ENCODE assay signal across 19 mouse cellular contexts in genomic region chr3:51002662-51003061, GRCm38 (mm10).
DNase-seq lines count a peak whose midpoint lies in the region; ATAC-seq lines count a peak whose summit lies in the region.
"Had no signal": no experiment of that assay in that cellular context is flagged by ENCODE, and none has a peak within 500 bp of the region (broad histone marks: within the 10 kb centered on the region; RNA-seq: fewer than 3 reads in every experiment).

No protein-coding gene starts in this region.

- H3K36me3 ChIP-seq in limb, embryonic 12.5 days: no peaks in the 10 kb centered on the region
- no peaks in the 10 kb centered on the region for H3K36me3 ChIP-seq in limb, embryonic 10.5 days
- no peaks in the 10 kb centered on the region for H3K36me3 ChIP-seq in hindbrain, embryonic 11.5 days (ENCODE audit: control insufficient read depth, insufficient read depth, low read length)
- no peaks in the 10 kb centered on the region for H3K36me3 ChIP-seq in midbrain, embryonic 14.5 days (ENCODE audit: control insufficient read depth, insufficient read depth, low read length)
- H3K36me3 ChIP-seq: neural tube, embryonic 12.5 days had no signal

- H3K27ac ChIP-seq in limb, embryonic 12.5 days: peak overlapping the region; percentile 50; the same call in 1 of the 2 replicates
- H3K27ac ChIP-seq in limb, embryonic 10.5 days: no peak overlapping the region
- H3K27ac ChIP-seq in hindbrain, embryonic 11.5 days (ENCODE audit: low read depth, low read length): no peak overlapping the region
- no peak overlapping the region for H3K27ac ChIP-seq in midbrain, embryonic 14.5 days (replicated peaks; ENCODE audit: low read depth, low read length)
- H3K27ac ChIP-seq: macrophage; neural tube, embryonic 12.5 days had no signal

- peak; percentile 35 for DNase-seq in embryo, embryonic 10.5 days (ENCODE audit: low spot score)
- no peak for DNase-seq in embryo, embryonic 9.5 days (ENCODE audit: extremely low spot score)
- no peak for DNase-seq in limb, embryonic 10.5 days (ENCODE audit: low spot score)
- peak; percentile 21 for DNase-seq in hindbrain, embryonic 11.5 days (ENCODE audit: low spot score)
- DNase-seq in midbrain, embryonic 14.5 days: peak; percentile 28
- DNase-seq in heart, adult 11 months: no peak
- DNase-seq in kidney, adult 9 months: no peak
- DNase-seq: adrenal gland, postnatal 10 days; cerebellum, adult 9-10 months; heart, postnatal 14 days; kidney, postnatal 4 days; lung, adult 2 months; right cerebral cortex, postnatal 4 days; thymus, postnatal 14 days had no signal

- WGBS in limb, embryonic 12.5 days: 70% methylated on average over 6 of the region's 6 CpGs
- WGBS in limb, embryonic 10.5 days: 82% methylated on average over 6 of the region's 6 CpGs
- 42% methylated on average over 6 of the region's 6 CpGs for WGBS in hindbrain, embryonic 11.5 days
- WGBS in midbrain, embryonic 14.5 days: 38% methylated on average over 6 of the region's 6 CpGs

- no peaks in the 10 kb centered on the region for H3K9me3 ChIP-seq in limb, embryonic 12.5 days
- no peaks in the 10 kb centered on the region for H3K9me3 ChIP-seq in limb, embryonic 10.5 days (replicated peaks)
- no peaks in the 10 kb centered on the region for H3K9me3 ChIP-seq in hindbrain, embryonic 11.5 days (ENCODE audit: control insufficient read depth, low read length)
- H3K9me3 ChIP-seq in midbrain, embryonic 14.5 days (ENCODE audit: control insufficient read depth, low read length): no peaks in the 10 kb centered on the region
- H3K9me3 ChIP-seq: neural tube, embryonic 12.5 days had no signal

- H3K4me2 ChIP-seq in limb, embryonic 12.5 days: no peak overlapping the region
- no peak overlapping the region for H3K4me2 ChIP-seq in hindbrain, embryonic 11.5 days (replicated peaks; ENCODE audit: low read depth, low read length)
- no peak overlapping the region for H3K4me2 ChIP-seq in midbrain, embryonic 14.5 days (ENCODE audit: low read length)
- H3K4me2 ChIP-seq: heart, embryonic 11.5 days; neural tube, embryonic 12.5 days had no signal

- H3K4me3 ChIP-seq in limb, embryonic 12.5 days (replicated peaks): no peak overlapping the region
- no peak overlapping the region for H3K4me3 ChIP-seq in limb, embryonic 10.5 days
- no peak overlapping the region for H3K4me3 ChIP-seq in hindbrain, embryonic 11.5 days (ENCODE audit: low read depth, low read length)
- no peak overlapping the region for H3K4me3 ChIP-seq in midbrain, embryonic 14.5 days (replicated peaks; ENCODE audit: low read depth, low read length)
- H3K4me3 ChIP-seq: neural tube, embryonic 12.5 days had no signal

- no peaks in the 10 kb centered on the region for H3K4me1 ChIP-seq in limb, embryonic 12.5 days (replicated peaks)
- H3K4me1 ChIP-seq in limb, embryonic 10.5 days: 0 out of 2 replicates have a peak, but pooled peaks cover 3% of the 10 kb centered on the region
- no peaks in the 10 kb centered on the region for H3K4me1 ChIP-seq in hindbrain, embryonic 11.5 days (replicated peaks; ENCODE audit: control insufficient read depth, insufficient read depth, low read length)
- H3K4me1 ChIP-seq in midbrain, embryonic 14.5 days (ENCODE audit: control insufficient read depth, insufficient read depth, low read length): 0 out of 2 replicates have a peak, but pooled peaks cover 7% of the 10 kb centered on the region

- H3K9ac ChIP-seq in limb, embryonic 12.5 days (replicated peaks): no peak overlapping the region
- H3K9ac ChIP-seq in hindbrain, embryonic 11.5 days (ENCODE audit: low read depth, low read length): no peak overlapping the region
- no peak overlapping the region for H3K9ac ChIP-seq in midbrain, embryonic 14.5 days (replicated peaks; ENCODE audit: low read length)
- H3K9ac ChIP-seq: neural tube, embryonic 12.5 days had no signal

- no peak for ATAC-seq in limb, embryonic 12.5 days (ENCODE audit: insufficient number of reproducible peaks, insufficient read depth, low FRiP score, low TSS enrichment, low read depth)
- no peak for ATAC-seq in hindbrain, embryonic 11.5 days (ENCODE audit: low FRiP score)
- ATAC-seq in midbrain, embryonic 14.5 days (ENCODE audit: low FRiP score, low TSS enrichment): no peak

- H3K27me3 ChIP-seq in limb, embryonic 12.5 days: no peaks in the 10 kb centered on the region
- no peaks in the 10 kb centered on the region for H3K27me3 ChIP-seq in limb, embryonic 10.5 days (ENCODE audit: low read depth, poor library complexity, severe bottlenecking)
- H3K27me3 ChIP-seq in hindbrain, embryonic 11.5 days (ENCODE audit: control insufficient read depth, insufficient read depth, low read length): no peaks in the 10 kb centered on the region
- no peaks in the 10 kb centered on the region for H3K27me3 ChIP-seq in midbrain, embryonic 14.5 days (ENCODE audit: control insufficient read depth, insufficient read depth, low read length)
- H3K27me3 ChIP-seq: CH12.LX; neural tube, embryonic 12.5 days had no signal

Comparison
In these comparisons a context has a peak if more than half of its experiments do, and no peak if none do; other contexts are left out.
1. DNase-seq: peak in embryo, embryonic 10.5 days (single experiment), hindbrain, embryonic 11.5 days (single experiment) and midbrain, embryonic 14.5 days (single experiment); none in embryo, embryonic 9.5 days (single experiment), limb, embryonic 10.5 days (single experiment), heart, adult 11 months (single experiment) and kidney, adult 9 months (single experiment).